Mouse (Mus musculus) right cerebral cortex, adult 18-20 months (tissue): ENCODE measurements around the gene Cmss1.

ENCODE experiments used
- DNase-seq: peaks from one replicate; pipeline ENCODE4 v3.0.0; 2022; ENCODE audit warnings: mixed read lengths

Gene Cmss1

DNA sequence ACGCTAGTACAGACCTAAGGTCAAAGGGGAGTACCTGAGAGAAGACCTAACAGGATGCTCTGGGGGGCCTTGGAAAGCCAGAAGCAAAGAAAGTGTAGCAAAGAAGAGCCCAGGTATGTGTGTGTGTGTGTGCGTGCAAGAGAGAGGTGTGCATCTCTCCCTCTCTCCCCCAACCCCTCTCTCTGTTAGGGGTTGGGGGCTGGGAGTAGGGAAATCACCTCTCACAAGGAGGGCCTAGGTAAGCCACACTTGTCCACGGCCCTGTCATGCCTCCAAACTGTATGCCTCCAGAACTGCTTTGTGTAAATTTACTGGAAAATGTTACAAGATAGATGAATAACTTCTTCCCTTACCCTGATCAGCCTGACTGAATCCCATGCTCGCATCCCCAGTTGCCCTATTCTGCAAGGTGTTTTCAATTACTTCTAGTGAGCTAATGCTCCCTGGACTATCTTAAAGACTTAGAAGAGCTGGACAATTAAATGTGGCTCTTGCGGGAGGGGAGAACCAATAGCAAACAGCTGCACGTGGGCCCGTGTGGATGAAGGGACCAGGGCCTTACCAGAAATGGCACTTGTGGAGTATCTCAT is 231.3 kb downstream of the Cmss1 start:
- DNase-seq: no peak

DNA sequence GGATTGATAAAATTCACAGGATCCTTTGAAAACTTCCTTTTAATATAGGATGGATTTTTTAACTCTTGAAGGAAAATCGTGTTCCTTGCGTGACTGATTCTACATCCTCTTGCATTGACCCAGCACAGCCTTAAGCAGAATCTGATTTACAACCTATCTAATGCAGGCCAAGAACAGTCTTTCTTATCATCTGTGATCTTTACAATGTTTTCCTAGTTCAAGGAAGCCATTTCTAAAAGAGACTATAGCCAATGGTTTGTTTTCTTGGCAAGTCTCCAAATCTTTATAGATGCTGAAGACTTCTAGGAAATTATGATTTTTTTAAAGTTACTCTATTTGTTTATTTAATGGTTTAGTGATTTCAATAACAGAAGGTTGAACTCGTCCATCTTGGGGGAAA is 234.5 kb downstream of the Cmss1 start:
- DNase-seq: no peak

DNA sequence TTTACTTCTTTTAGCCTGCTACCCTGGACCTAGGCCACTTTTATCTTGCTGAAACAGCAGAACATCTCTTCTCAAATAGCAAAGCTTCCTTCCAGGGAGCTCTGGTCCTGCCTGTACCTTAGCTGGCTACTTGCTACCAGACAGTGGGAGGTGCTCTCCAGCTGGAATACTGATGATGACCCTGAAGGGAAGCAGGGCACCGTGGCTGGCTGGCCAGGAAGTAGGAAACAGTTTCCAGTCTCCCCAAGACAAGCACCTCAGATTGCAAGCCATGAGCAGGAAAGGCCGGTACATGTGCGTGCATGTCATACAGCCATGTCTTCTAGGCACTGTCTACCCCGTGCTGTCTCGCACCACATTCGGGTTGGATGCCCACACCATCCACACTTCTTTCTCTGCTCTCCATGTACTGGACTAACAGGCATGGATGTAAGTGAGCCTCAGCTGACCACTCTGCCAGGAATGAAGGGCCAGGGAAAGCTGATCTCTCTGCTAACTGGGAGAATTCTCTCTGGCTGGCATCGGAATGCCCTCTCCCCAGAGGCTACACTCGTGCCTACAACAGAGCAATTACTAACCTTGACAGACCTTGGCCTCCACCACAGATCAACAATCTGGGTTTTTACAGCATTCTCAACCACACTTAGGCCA is 236.7 kb downstream of the Cmss1 start:
- no peak for DNase-seq

- no peak for DNase-seq
Measured at GRCm38 (mm10) chr16:57366941-57367694, 239.5 kb downstream of the Cmss1 start.

DNA sequence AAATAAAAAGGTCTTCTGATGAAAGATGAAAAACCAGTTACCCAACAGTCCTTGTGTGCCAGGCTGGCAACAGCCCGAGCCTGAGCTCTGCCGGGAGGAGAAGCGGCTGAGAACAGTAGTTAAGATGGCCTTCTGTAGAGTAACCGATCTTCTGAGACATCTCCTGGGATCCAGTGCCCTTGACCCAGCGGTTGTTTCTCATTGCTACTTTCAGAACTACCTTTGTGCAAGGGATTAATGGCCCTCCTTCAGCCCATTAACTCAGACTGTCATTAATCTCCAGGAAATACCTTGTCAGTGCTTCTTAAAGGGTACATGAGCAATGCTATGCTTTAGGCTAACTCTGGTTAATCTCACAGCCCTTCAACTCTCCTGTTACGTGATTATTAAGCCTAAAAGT is 240.5 kb downstream of the Cmss1 start:
- DNase-seq: no peak

DNA sequence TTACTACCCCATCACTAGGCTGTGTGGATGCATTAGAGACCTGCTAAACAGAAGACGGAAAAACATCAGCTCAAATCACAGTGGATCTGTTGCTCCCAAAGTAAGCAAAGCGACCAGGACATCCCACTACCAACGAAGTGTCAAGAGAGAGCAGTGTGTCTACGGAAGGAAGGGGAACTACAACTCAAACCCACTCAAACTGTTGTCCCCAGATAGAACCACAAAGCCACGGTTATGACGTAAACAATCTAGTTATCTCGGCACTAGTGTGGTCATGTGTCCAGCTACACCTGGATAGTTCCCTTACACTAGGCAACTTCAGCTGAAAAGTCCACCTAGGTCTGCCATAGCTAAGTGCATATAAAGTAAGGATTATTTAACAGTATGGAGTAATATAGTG is 242.2 kb downstream of the Cmss1 start:
- DNase-seq: no peak

GRCm38 (mm10) chr16:57362679-57363401 is 243.8 kb downstream of the Cmss1 start:
- DNase-seq: peak; percentile 41

GRCm38 (mm10) chr16:57360785-57361184 is 245.9 kb downstream of the Cmss1 start:
- DNase-seq: no peak

GRCm38 (mm10) chr16:57359251-57359650 is 247.4 kb downstream of the Cmss1 start:
- DNase-seq: peak; percentile 79

DNA sequence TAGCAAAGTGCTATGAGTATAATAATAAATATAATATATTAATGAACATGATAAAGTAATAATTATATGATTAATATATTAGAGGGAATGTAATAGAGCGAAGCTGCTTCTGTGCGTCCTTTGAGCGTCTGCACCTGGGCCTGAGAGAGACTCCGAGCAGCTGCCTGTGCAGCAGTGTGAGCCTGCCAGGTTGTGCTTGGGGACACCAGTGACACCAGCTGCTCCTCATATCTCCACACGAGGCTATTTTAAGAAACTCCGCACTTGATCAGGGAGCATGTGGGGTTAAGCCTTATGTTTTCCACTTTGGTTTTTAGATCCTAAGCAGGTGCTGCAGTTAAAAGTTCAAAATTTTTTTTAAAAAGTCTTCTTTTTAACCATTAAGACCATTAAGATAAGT is 249.7 kb downstream of the Cmss1 start:
- no peak for DNase-seq

DNA sequence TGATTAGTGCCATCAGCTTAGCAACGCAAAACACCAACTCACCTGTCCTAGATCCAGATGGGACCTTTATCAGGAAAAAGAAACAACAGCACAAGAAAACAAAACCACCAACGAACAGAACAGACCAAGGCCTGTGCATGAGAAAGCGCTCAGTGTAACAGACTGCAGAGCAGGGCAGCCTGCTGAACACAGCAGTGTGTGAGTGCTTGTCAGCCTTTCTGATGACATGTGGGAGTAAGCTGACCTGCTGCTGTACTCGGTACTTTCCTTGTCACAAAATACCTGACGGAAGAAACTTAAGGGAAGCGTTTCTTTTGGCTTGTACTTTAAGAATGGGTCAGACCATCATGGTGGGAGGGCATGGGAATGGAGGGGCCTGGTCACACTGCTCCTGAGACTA is 250.2 kb downstream of the Cmss1 start:
- DNase-seq: no peak

DNA sequence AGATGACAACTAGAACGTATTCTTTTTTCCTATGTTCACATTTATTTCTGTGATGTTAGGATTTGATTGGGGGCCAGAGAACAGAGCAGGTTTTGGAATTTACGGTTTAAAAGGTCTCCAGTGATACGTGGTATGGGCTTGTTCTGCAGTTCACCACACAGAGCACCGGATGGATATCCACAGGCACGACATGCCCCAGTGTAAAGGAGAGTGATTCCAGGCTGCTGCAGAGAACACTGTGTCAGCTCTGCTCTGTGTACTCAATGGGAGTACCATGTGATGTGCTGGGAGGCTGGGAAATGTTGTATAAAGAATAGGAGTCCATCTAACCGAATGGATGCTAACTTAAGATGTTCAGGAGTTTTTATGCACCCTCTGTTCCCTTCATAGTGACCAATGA is 252.7 kb downstream of the Cmss1 start:
- no peak for DNase-seq

DNA sequence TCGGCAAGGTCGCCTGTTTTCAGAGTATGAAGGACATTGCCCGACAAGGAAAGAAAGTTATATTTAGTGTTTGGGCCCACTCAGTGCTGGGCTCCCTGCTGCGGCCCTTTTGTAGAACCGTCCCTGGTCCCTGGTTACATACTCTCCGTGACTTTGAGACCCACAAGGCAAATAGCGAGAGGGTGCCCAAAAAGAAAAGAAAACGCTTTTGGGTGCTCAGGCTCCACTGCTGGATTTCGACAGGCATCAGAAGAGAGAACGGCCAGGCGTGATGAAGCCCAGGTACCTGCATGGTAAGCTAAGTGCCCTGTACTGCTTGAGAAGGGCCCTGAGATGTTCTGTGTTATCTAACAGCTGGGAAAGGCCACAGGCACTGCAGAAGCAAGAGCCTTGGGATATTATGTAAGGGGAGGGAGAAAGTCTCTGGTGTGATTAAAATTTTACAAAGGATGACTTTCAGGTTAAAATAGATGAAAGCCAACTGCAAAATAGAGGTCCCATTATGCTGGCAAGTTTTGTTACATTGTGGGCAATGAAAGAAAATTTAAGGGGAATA is 253.4 kb downstream of the Cmss1 start:
- DNase-seq: no peak

GRCm38 (mm10) chr16:57352751-57353150 is 253.9 kb downstream of the Cmss1 start, which contains the start of gene Filip1l:
TSS of gene Filip1l (plus strand) at chr16:57353093.
- no peak for DNase-seq

- no peak for DNase-seq
Measured at GRCm38 (mm10) chr16:57349689-57350088, 257.0 kb downstream of the Cmss1 start.

- DNase-seq: no peak
Measured at GRCm38 (mm10) chr16:57349039-57349438, 257.6 kb downstream of the Cmss1 start.

GRCm38 (mm10) chr16:57346258-57346657 is 260.4 kb downstream of the Cmss1 start:
- DNase-seq: no peak

- no peak for DNase-seq
Measured at GRCm38 (mm10) chr16:57340613-57340898, 266.1 kb downstream of the Cmss1 start.

GRCm38 (mm10) chr16:57339765-57340612 is 266.7 kb downstream of the Cmss1 start:
- no peak for DNase-seq

GRCm38 (mm10) chr16:57336770-57337423 is 269.8 kb downstream of the Cmss1 start:
- no peak for DNase-seq

- no peak for DNase-seq
Measured at GRCm38 (mm10) chr16:57332301-57332700, 274.4 kb downstream of the Cmss1 start.

DNA sequence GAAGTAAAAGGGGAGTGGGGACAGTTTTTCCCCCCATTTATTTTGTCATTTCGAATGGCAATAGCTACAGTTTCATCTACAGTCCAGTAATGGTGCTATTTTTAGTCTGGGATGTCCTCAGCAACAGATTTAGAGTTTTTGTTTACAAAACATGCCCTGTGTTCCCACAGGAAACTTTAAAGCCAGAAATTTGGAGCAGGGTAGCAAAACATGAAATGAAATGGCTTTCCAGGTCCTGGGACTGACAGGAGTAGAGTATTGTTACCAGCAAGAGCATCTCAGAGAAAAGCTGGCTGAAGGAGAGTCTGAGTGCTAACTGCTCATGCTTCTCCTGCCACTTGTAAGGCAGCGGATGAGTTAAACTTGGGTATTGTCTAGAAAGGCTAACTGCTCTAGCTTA is 276.6 kb downstream of the Cmss1 start:
- no peak for DNase-seq
